Mouse (Mus musculus): ENCODE data around the gene Cox7a2.

The Cox7a2 gene

DNA sequence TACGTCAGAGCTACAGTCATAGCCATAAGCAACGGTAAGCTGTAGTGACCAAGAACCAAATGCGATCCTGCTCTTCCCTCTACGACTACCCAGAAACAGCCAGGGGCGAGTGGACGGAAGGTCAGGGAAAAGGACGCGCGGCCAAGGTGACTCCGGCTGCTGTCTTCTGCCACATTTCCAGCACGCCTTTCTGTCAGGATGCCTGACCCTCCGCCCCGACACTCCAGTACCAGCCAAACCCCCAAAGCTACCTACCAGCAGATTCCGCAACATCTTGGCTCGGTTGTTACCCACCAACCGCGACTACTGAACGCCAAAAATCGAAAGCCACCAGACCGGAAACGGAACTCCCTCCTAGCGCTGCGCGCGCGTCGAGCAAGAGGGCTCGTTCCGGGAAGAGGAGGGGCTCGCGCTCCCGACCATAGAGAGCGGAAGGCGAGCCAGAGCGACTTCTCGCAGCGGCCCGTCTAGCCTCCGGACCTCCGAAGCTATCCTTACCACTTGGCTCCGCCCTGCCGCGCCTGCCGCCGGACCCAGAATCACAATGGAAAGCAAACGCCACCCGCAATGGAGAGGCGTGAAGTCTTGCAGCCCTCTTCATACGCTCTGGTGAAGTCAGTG is at the start of gene Cox7a2:
TSS of gene Cox7a2 (minus strand) at position 494 of the 621 bp plus-strand sequence.
- DNase-seq = peak; percentile 92

- no peak for DNase-seq
Observed at GRCm38 (mm10) chr9:79809411-79809810, 49.7 kb upstream of the Cox7a2 start.

DNA sequence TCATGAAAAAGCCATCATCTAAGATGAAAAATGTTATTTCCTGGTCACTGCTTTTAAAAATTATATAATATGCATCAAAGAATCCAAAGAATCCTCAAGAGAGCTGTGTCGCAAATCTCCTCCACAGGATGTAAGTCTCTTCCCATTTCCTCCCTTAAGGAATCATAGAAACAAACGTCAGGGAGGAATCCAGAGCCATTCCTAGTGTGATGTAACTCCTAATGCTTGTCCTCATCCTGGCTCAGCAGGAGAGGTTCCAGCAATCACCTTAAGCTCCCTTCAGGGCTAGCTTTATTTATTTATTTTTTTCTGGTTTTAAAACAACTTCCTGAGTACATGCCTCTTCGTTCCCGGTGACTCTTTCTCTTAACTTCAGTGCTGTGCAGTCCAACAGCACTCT is 47.5 kb upstream of the Cox7a2 start:
- no peak for DNase-seq

GRCm38 (mm10) chr9:79806317-79807075 is 46.8 kb upstream of the Cox7a2 start:
- DNase-seq = no peak

GRCm38 (mm10) chr9:79805426-79805825 is 45.7 kb upstream of the Cox7a2 start:
- no peak for DNase-seq

GRCm38 (mm10) chr9:79796461-79797135 is 36.9 kb upstream of the Cox7a2 start:
- no peak for DNase-seq

- DNase-seq = no peak
Observed at GRCm38 (mm10) chr9:79795076-79795475, 35.4 kb upstream of the Cox7a2 start.

- peak; percentile 94 for DNase-seq
Observed at GRCm38 (mm10) chr9:79792841-79793835, 33.5 kb upstream of the Cox7a2 start, which contains the start of gene Tmem30a. Tmem30a (minus strand) TSS chr9:79793507.

- DNase-seq = no peak
Observed at GRCm38 (mm10) chr9:79785794-79786085, 26.1 kb upstream of the Cox7a2 start.

- DNase-seq = no peak
Observed at GRCm38 (mm10) chr9:79784934-79785793, 25.5 kb upstream of the Cox7a2 start.

GRCm38 (mm10) chr9:79784439-79784838 is 24.8 kb upstream of the Cox7a2 start:
- DNase-seq = no peak

- DNase-seq = no peak
Observed at GRCm38 (mm10) chr9:79779354-79779753, 19.7 kb upstream of the Cox7a2 start.

GRCm38 (mm10) chr9:79766991-79767545 is 7.4 kb upstream of the Cox7a2 start:
- no peak for DNase-seq

GRCm38 (mm10) chr9:79765329-79765728 is 5.7 kb upstream of the Cox7a2 start:
- DNase-seq = no peak

GRCm38 (mm10) chr9:79762519-79762918 is 2.8 kb upstream of the Cox7a2 start:
- no peak for DNase-seq

- no peak for DNase-seq
Observed at GRCm38 (mm10) chr9:79760076-79760475, 398 bp upstream of the Cox7a2 start.

DNA sequence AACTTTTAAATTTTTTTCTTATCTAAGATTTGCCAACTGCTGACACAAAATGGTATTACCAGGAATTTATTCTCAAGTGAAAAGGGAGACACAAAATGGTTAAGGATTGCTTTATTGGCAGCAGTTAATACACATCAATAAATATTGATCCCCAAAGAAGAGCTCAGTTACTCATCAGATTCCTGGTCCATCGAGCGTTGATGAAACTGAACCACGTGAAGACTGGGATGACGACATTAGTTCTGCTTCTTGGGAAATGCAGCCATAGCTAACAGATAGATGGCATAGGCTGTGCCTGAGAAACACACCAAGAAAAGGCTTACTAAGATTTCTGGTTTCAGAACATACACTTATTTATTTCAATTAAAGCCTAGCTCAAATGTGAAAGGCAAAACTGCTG is 4.4 kb downstream of the Cox7a2 start:
- DNase-seq = no peak

DNA sequence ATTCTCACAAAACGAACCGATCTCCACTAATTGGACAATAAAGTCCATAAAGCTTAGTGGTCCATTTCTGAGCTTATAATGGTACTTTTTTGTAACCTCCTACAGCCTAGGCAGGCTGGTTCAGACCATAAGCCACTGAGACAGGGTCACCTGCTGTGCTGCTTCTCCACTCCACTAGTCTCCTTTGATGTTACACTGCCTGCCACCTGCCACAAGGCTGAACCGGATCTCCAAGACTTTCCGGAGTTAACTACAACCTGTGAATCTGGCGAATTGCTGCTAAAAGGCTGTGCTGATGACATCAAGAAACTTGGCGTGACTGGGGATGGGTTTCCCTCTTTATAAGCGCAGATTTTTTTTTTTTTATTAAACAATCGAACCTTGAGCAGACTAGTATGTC is 7.8 kb downstream of the Cox7a2 start:
- DNase-seq = no peak

DNA sequence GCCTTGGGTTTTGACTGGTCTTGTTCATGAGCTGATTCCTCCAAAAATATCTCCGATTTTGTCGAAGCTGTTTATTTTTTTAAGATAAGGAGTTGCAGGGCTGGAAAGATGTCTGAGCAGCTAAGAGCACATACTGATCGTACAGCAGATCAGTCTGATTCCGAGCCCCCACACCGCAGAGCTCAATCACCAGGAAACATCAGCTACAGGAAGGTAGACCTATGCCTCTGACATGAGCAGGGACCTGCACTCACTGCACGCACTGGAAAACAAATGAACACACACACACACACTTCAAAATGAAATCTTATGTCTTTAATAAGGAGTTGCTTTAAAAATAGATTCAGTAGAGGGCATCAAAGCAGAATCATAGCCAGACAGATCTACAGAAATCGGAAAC is 9.0 kb downstream of the Cox7a2 start:
- no peak for DNase-seq

DNA sequence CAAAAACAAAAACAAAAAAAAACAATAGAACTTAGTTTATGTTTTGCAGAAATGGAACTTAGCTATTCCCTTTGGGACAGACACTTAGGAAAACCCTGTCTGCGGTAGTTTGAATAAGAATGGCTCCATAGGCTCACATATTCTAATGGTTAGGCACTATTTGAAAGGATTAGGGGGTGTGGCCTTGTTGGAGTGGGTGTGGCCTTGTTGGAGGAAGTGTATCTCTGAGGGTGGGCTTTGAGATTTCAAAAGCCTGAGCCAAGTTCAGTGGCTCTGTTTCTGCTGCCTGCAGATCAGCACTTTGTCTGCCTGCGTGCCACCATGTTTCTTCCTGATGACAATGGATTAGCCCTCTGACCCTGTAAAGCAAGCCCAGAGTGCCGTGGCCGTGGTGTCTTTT is 14.6 kb downstream of the Cox7a2 start:
- no peak for DNase-seq

DNA sequence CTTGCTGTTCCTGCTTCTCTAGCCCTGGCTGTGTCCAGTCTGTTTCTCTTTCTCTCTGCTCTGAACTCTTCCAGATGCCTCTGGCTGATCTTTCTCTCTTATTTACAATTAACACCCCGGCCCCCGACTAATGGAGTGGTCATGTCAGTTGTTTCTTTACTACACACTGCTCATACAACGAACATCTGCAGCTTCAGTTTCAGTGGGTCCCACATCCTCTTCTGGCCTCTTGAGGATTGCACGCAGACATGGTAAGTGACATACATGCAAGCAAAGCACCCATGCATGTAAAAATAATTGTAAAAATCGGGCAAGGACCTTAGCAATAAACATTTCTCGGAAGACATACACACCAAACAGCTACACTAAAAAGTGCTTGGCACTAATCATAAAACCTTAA is 24.1 kb downstream of the Cox7a2 start:
- DNase-seq = no peak

GRCm38 (mm10) chr9:79730301-79730700 is 29.4 kb downstream of the Cox7a2 start:
- no peak for DNase-seq
